Mouse (Mus musculus) T-helper 2 cell (primary cell): ENCODE data around the gene Smoc1.

Experiments
- in situ Hi-C: fragments of 300-600 bp; cut with MboI, MseI; formaldehyde crosslinking; loops from one replicate; pipeline ENCODE4 v1.15.1; 2025; ENCODE audit warnings: high pct_unique_total_duplicates

The Smoc1 gene

DNA sequence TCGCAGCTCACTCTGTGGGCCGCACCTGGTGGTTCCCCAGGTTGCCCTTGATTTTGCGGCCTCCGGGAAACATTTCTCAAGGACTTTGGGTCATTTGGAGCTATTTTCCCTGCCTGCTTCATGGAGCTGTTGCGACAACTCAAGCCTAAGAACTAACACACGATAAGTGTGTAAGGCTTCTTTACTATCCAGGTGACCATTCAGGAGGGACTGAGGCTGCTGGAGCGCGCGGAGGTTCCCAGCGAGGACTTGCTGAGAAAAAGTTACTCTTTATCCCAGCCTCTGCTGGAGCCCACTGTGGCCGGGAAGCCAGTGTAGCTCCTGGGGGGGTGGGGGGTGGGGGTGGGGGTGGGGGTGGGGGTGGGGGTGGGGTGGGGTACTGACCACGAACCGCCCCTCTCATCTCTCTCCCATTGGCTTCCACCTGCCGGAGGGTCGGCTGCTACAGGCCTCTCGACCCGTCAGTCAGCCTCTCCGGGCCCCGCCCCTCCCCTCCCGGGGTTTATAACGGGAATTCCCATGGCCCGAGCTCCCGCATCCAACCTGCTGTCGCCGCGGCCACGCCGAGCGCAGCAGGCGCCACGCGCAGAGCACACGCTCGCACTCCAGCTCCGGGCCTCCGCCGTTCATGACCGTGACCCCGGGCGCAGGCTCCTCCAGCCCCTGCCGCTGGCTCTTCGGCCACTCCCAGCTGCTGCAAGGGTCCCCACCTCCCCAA lies at the start of gene Smoc1:
TSS of gene Smoc1 (plus strand) at position 532 of the 718 bp plus-strand sequence.
- in situ Hi-C loops: no loop called here

DNA sequence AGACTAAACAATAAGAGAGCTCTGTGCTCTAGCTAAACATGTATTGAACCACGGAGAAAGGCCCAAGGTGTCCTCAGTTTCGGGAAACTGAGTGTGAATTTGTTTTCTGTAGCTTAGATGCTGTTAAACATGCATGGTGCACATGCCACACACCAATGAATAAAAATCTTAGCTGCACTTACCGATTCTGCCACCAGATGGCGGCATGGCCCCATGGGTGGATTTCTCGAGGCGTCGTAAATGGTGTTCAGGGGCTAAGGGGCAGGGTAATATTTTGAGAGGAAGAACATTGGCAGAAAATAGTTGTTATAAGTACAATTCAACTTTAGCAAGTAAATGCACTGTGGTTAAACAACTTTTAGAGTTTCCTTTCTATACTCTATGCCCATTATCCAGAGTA lies 44.3 kb upstream of the Smoc1 start:
- in situ Hi-C loops: loop anchor here (5.0 to 10.0 kb wide), 2 partner anchors 200 to 422 kb away; no protein-coding TSS in a partner anchor

DNA sequence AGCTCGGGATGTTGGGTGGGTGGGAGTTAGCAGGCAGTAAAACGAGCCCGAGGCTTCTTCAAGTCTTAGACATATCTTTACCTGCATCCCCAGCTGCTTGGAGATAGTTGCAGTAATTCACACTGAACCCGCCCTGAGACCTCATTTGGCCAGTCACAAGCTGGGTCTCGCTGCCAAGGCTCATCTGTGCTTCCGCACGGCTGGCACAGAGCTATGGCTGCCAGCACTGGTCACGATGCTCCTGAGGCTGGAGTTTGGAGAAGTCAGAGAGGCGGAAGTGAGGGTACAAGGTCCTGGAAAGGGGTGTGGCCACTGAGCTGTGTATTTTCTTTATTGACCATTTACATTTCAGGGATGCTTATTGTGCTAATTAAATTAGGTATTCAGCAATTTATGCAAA lies 42.9 kb upstream of the Smoc1 start:
- in situ Hi-C loops: loop anchor here (5.0 to 10.0 kb wide), 2 partner anchors 199 to 421 kb away; no protein-coding TSS in a partner anchor

DNA sequence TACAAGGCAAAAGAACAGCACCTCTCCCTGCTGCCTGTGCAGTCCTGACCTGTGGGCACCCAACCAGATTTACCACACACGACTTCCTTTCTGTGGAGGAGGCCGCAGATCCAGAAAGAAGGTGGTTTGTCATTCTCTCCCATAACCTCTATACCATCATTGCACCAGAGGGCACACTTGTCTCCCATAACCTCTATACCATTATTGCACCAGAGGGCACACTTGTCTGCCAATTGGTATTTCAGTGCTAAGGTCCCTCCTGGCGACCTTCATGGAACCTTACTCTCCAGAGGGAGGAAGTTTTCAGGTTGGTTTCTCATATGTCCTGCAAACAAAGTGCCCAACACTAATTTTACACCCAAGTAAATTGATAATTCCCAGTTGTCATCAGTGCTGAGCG lies 40.0 kb upstream of the Smoc1 start:
- in situ Hi-C loops: loop anchor here (10.0 kb wide), 1 partner anchor 418 kb away; no protein-coding TSS in a partner anchor

DNA sequence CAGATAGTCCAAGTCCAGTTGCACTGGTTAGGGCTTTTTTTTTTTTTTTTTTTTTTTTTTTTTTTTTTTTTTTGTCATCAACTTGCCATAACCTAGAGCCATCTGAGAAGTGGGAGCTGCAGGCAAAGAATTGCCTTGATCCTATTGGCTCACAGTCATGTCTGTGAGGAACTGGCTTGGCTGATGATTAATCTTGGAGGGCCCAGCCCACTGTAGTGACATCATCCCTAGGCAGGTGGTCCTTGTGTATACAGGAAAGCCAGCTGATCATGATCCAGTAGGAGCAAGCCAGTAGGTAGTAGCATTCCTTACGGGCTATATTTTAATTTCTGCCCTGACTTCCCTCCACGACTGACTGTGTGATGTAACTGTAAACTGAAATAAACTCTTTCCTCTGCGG lies 38.3 kb upstream of the Smoc1 start:
- in situ Hi-C loops: loop anchor here (10.0 kb wide), 1 partner anchor 417 kb away; no protein-coding TSS in a partner anchor

DNA sequence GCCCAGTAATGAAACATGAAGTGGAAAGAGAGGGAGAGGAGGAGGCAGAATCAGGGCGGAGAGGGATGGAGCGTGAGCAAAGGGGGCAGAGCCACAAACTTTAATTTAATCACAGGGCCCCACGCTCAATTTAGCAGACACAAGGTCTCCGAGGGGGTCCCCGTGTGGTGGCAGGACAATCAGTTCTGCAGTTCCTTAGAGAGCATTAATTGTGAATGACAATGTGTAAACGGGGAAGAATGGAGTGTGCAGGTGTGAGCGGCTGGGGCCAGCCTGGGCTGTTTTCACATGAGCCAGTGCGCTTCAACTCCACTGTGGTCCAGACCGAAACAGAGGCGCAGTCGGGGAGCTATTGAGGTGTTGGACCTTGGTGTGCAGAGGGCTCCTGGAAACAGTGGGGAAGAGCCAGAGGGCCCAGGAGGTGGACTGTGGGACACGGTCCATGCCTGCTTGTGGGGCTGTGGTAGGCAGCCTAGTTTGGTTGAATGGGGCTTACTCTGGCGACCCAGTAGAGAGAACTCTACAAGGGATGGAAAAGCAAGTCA lies 35.6 kb upstream of the Smoc1 start:
- in situ Hi-C loops: no loop called here

DNA sequence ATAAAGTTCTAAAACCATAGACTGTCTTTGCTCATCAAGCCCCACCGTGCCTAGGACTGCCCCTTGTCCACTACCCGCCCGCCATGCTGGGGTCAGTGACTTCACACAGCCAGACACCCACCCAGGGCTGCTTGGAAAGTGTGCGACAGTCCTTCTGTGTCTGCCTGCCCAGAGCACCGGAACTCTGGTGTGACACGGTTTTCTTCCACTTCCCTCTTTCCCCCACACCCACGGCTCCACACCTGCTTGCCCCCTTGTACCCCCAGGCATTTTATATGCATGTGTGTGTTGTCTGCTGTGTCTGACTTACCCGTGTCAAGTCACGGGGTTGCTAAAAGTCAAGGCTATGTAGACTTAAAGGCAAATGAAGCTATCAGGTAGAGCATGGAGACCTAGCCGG lies 34.8 kb upstream of the Smoc1 start:
- in situ Hi-C loops: no loop called here

DNA sequence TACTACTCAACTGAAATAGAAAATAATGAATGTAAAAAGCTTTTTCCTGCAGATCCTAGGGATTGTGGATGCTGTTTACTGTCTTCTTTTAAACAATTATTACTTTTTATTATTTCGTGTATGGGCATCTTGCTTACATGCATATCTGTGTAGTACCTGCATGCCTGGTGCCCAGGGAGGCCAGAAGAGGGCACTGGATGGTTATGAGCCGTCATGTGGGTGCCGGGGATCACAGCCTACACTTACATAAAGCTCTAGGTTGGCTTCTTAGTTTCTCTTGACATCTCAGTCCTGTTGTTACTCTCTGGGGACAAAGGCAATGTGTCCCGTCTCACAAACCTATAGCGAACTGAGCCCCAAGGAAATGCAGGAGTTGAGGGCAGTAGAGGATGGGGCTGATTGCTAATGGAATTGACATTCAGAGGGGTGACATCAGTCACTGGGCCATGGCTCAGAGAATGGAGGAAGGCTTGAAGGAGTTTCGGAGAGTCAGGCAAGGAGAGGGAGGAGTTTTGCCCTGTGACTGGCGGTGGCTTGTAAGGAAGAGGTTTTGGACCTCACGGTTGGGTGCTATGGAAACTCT lies 34.0 kb upstream of the Smoc1 start:
- in situ Hi-C loops: no loop called here

DNA sequence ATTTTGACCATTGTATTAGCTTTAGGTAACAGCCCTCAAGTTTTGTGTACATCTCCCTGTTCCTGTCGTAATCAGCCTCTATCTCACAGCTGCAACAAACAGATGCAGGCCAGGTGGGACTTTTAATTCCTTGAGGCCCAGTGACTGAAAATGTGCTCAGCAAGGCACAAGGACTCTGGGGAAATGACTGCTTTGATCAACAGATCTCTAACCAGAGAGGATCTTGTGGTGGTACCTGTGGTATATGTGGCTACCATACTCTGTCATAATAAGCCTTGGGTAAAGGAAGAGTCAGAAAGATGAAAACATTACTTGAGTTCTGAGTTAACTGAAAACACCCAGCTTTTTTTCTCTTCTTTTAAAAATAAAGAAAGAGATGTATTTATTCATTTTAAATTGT lies 32.8 kb upstream of the Smoc1 start:
- in situ Hi-C loops: no loop called here

DNA sequence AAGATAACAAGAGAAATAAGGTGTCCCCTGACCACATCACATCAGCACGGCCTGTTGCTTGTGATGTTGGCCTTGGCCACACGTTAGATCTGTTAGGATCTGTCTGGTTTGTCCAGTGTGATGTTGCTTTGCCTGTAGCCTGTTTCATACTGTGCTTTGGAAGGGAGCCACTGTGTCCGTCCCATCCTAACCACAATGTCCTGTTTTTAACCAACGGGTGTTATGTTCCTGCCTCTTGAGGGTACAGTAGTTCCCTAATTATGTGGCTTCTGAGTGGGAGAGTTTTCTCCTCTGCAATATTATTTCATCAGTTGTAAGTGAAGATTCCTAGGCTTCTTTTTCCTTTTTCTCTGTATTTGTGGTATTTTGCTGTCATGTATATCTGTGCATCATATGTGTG lies 31.3 kb upstream of the Smoc1 start:
- in situ Hi-C loops: no loop called here

DNA sequence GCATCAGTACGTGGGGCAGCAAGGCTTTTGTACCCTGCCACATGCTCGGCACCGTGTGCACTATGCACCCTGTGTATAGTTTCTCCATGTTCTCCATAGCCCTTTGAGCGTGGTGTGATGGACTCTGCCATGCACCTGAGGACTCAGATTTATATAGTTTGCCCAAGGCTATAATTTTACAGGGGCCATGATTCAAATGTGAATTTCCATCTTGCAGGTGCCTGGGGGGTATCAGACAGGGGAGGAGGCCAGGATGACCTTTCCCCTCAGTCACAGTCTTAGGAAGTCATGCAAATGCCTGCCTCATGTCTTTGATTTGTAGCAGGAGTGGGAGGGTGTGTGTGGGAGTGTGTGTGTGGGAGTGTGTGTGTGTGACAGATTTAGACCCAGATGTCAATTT lies 29.0 kb upstream of the Smoc1 start:
- in situ Hi-C loops: no loop called here

DNA sequence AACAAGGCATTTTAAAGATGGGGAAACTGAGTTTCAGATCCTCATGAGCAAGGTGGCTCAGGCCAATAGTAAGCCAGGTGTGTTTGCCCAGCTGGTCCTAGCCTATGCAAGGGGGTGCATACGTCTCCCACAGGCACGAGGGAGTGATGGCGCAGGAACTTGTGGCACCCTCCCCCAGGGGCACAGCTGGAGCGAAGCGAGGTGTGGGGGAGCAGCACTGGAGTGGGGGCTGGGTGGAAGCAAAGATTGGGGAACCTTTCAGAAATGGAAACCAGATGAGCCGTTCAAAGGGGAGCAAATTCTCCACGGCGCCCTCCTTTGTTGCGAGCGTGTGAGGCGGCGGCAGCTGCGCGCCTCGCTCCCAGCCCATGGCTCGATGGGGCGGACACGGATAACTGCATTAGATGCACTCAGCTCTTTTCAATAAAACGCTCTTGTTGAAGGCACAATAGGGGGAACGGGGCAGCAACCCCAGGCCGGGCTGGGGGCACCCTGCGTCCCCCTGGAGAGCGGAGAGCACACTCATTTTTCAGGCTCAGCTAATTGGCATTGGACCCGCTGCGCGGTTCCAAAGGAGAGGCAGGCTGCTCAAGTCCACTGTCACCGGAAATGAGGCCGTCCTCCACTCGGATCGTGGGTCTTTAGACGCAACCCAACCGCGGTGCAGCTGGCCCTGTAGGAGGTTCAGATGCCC lies 27.9 kb upstream of the Smoc1 start:
- in situ Hi-C loops: no loop called here

DNA sequence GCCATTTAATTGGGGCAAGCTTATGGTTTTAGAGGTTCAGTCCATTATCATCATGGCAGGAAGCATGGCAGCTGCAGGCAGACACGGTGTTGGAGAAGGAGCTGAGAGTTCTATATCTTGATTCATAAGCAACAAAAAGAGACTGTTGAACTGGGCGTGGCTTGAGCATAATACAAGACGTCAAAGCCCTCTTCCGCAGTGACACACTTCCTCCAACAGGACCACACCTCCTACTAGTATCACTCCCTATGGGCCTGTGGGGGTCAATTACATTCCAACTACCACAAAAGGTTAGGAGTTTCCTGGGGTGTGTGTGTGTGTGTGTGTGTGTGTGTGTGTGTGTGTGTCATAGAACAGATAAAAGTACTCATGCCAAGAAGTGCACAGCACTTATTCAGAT lies 25.7 kb upstream of the Smoc1 start:
- in situ Hi-C loops: no loop called here

DNA sequence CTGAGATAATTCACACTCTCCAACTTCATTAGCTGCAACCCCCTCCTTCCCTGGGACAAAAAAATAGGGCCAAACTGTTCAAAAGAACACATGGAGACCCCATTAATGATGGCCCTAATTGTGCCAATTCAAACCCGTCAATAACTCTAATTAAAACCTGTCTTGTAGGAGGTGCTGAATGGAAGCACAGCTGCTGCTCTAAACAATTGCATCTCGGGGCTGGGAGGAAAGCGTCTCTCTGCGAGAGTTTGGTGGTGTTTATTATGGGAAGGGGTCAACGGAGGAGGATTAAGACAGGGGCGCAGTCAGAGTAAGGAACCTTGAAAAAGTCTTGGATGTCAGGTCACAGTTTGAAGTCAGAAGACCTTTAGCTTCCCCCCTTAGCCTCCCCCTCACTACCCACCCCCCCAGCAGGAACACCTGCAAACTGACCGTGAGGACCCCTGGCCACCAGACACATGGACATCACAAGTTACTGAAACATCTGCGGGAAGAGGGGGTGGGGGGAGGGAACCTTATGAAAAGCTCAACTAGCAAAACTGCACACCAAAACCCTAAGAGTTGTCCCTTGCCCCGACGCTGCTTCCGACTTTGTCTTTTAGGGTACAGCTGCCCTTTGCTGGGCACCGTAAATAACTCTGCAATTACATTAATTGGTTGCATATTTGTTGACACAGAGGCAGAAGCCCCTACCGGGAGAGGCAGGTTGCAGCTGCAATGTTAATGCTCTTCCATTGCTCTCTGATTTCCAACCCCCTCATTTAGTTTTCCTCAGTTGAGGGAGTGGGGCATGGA lies 23.6 kb upstream of the Smoc1 start:
- in situ Hi-C loops: no loop called here

DNA sequence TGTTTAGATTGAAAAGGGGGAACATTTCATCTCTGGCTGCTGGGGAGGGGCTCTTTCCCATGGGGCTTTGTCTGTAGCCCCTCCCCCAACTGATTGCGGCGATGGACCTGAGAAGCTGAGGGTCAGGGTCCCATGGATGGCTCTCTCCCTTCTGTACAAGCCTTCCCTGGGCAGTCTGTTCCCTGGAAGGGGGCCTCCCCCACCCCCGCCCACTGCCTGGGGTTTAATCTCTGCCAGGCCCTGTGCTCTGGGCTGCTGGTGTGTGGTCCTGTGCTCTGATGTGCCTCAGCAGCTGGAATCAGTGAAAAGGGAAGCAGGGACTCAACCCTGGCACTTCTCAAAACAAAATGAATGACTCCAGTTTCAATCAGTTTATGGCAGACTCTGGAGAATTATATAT lies 16.8 kb upstream of the Smoc1 start:
- in situ Hi-C loops: no loop called here

DNA sequence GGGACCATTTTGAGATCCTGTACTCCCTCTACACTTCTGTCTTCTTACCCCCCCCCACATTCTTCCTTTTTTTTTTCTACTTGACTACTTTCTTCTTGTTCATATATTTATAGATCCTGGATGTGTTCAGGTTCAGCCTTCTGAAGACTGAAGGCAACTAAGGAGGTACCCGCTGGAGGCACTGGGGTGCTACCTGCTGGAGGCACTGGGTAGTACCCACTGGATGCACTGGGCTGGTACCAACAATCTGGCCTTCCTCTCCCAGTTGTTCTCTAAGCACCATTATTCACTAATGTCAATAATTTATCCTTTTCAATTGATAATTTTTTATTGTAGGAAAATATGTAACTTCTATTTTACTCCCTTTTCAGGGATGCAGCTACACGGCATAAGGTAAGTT lies 14.6 kb upstream of the Smoc1 start:
- in situ Hi-C loops: no loop called here

DNA sequence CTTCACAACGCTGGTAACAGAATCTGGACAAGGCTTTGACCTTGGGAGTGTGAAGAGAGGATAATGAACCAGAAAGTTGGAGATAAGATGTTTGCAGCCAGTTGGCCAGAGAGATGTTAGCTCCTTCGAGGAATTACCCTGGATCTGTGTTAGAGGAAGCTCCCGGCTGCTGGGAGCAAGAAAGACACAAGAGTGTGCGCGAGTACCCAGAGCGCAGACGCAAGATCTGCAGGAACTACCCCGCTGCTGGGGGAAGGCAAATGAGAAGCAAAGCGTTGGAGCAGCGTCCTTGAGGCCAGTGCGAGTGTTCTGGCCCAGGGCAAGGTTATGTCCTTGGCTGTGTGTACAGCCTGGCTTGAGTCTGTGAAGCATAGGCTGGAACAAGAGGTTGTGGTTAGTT lies 13.1 kb upstream of the Smoc1 start:
- in situ Hi-C loops: no loop called here

DNA sequence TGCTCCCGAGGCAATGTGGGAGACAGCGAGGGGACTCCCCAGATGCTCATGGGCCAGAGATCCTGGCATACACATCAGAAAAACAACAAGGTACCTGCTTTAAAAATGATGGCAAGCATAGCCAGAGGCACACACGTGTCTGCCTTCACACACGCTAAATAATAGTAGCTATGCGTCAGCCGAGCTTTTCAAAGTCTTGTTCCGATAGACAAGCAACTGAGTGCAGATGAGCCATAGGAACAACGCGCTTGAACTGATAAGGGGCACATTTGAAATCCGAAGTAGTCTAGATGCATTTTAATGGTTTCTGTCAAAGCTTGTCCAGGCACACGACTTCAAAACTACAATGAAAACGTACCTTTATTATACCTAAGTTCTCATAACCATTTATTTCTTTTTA lies 9.0 kb upstream of the Smoc1 start:
- in situ Hi-C loops: no loop called here

DNA sequence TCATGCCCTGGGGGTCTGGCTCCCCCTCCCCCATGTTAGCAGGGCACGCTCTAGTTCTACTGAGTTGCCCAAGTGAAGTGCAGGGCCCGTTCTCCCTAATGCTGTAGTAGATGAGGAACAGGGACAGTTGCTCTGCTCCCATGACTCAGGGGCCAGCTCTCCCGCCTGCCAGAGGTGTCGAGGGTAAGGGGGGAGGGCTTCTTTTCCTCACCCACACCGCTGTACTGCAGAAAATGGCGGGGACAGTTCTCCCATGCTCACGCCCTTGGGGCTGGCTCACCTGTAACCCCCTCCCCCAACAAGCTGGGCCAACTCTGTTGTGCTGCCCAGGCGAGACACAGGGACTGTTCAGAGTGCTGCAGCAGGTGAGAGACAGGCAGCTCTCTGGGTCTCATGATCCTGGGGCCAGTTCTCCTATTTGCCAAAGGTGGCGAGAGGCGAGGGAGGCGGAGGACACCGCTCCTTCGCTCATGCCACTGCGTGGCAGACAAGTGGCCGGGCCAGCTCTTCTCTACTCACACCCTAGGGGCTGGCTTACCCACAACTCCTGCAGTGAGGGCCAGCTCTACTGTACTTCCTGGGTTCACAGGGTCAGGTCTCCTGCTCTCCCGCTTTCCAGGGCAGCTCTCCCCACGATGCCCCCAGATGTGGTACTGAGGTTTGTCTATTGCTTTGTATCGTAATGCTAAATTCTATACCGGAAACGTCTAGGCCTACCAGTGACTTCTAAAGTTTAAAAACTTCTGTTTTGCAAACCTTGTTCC lies 7.9 kb upstream of the Smoc1 start:
- in situ Hi-C loops: no loop called here

DNA sequence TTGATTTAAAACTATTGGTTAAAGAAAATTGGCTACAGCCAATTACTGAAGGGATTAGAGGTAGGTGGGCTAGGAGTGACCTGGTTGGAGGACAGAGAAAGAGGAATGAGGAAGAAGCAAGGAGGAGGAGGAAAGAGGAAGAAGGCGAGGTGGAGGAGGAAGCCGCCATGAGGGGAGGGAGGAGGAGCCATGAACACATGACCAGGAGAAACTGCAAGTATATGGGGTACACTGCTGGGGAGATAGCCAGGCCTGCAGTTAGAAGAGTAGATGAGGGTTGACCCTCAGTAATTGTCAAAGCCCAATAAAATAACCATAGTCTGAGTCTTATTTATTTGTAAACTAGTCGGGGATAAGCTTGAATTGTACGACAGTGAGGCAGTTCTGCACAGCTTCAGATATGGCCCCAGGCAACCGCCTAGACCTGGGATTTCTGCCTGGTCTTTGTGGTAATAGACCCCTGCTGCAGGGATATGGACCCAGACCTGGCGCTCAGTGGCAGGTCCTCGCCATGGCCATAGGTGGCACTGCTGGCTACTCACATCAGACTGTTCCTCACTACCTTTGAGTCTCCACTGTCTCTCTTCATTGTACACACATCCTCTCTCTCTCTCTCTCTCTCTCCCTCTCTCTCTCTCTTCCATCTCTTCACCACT lies 7.2 kb upstream of the Smoc1 start:
- in situ Hi-C loops: no loop called here
